21 mouse cellular contexts compared by ENCODE assay signal in genomic region chr2:75815521-75815920, GRCm38 (mm10). TPM values are rescaled to one million over a fixed set of nuclear protein-coding genes. Genes with fewer than 3 reads are reported as not detected.
DNase-seq lines count a peak whose midpoint lies in the region; ATAC-seq and TF ChIP-seq lines count a peak whose summit lies in the region.
"Had no signal": no experiment of that assay in that cellular context is flagged by ENCODE, and none has a peak within 500 bp of the region (broad histone marks: within the 10 kb centered on the region; RNA-seq: fewer than 3 reads in every experiment).

No protein-coding gene starts in this region.

- no peak overlapping the region for H3K9ac ChIP-seq in kidney, embryonic 16.5 days (replicated peaks; ENCODE audit: low read length)
- H3K9ac ChIP-seq: forebrain, embryonic 13.5 days; hindbrain, embryonic 13.5 days had no signal

- WGBS in kidney, embryonic 16.5 days, result 36% methylated on average over 8 of the region's 8 CpGs

- H3K4me3 ChIP-seq in kidney, embryonic 16.5 days (ENCODE audit: low read length), result no peak overlapping the region
- peak overlapping the region; percentile 6; the same call in 1 of the 2 replicates for H3K4me3 ChIP-seq in testis, adult 2 months (ENCODE audit: control insufficient read depth, low read depth, low read length)
- H3K4me3 ChIP-seq: forebrain, embryonic 10.5 days; forebrain, embryonic 13.5 days; hindbrain, embryonic 10.5 days; hindbrain, embryonic 13.5 days had no signal

- no peak overlapping the region for H3K27ac ChIP-seq in kidney, embryonic 16.5 days (ENCODE audit: low read length)
- no peak overlapping the region for H3K27ac ChIP-seq in testis, adult 2 months (ENCODE audit: control insufficient read depth, insufficient read depth, low read depth, low read length)
- H3K27ac ChIP-seq: forebrain, embryonic 10.5 days; forebrain, embryonic 13.5 days; hindbrain, embryonic 10.5 days; hindbrain, embryonic 13.5 days had no signal

- H3K36me3 ChIP-seq in kidney, embryonic 16.5 days (ENCODE audit: insufficient read depth, low read length), result no peaks in the 10 kb centered on the region
- H3K36me3 ChIP-seq in testis, adult 2 months (ENCODE audit: control insufficient read depth, insufficient read depth, low read length), result no peaks in the 10 kb centered on the region
- H3K36me3 ChIP-seq: forebrain, embryonic 10.5 days; hindbrain, embryonic 10.5 days; hindbrain, embryonic 13.5 days had no signal

- DNase-seq in kidney, adult 9 months, result peak; percentile 69
- DNase-seq in kidney, adult 11 months, result no peak
- DNase-seq in kidney, postnatal 14 days, result no peak
- no peak for DNase-seq in testis, postnatal 14 days (ENCODE audit: low spot score)
- DNase-seq: adrenal gland, adult 2 months; adrenal gland, postnatal 14 days; cerebellum, adult 11-12 months; cerebellum, adult 9-10 months; cerebellum, postnatal 14 days; gastrocnemius, postnatal 10 days; gastrocnemius, postnatal 36 days had no signal

- H3K27me3 ChIP-seq in kidney, embryonic 16.5 days (ENCODE audit: insufficient read depth, low read length), result no peaks in the 10 kb centered on the region
- H3K27me3 ChIP-seq in testis, adult 2 months (ENCODE audit: control insufficient read depth, insufficient read depth, low read length), result no peaks in the 10 kb centered on the region
- H3K27me3 ChIP-seq: forebrain, embryonic 13.5 days; hindbrain, embryonic 13.5 days had no signal

- H3K4me1 ChIP-seq in kidney, embryonic 16.5 days (ENCODE audit: insufficient read depth, low read length), result peaks cover 37% of the 10 kb centered on the region
- peaks cover 3% of the 10 kb centered on the region; the same call in 1 of the 2 replicates for H3K4me1 ChIP-seq in testis, adult 2 months (ENCODE audit: control insufficient read depth, insufficient read depth, low read length)
- H3K4me1 ChIP-seq: forebrain, embryonic 10.5 days; forebrain, embryonic 13.5 days; hindbrain, embryonic 10.5 days; hindbrain, embryonic 13.5 days had no signal

- peak overlapping the region; percentile 11 for H3K4me2 ChIP-seq in kidney, embryonic 16.5 days (replicated peaks; ENCODE audit: low read depth, low read length)
- H3K4me2 ChIP-seq: forebrain, embryonic 13.5 days; heart, embryonic 11.5 days; hindbrain, embryonic 13.5 days had no signal

- no peak for TF ChIP-seq CTCF in testis, adult 2 months (IDR thresholded peaks at IDR 0.05; ENCODE audit: control insufficient read depth, insufficient read depth, insufficient replicate concordance, low read depth, low read length)

- no peak for TF ChIP-seq POLR2A in testis, adult 2 months (IDR thresholded peaks at IDR 0.05; ENCODE audit: control insufficient read depth, low read depth, low read length)

- no peaks in the 10 kb centered on the region for H3K9me3 ChIP-seq in kidney, embryonic 16.5 days (ENCODE audit: low read length)
- H3K9me3 ChIP-seq: forebrain, embryonic 10.5 days; forebrain, embryonic 13.5 days; hindbrain, embryonic 10.5 days; hindbrain, embryonic 13.5 days had no signal

- no peak for ATAC-seq in kidney, embryonic 16.5 days (ENCODE audit: low FRiP score, low TSS enrichment)
- ATAC-seq: CD4-positive, CD25-positive, alpha-beta regulatory T cell, adult 4 months; forebrain, embryonic 13.5 days; forebrain, embryonic 16.5 days; hindbrain, embryonic 16.5 days had no signal

RNA-seq across cellular contexts. Expression of gene Agps, which starts 16.5 kb away (rescaled TPM):
- polyA plus RNA-seq in kidney, embryonic 16.5 days (2015; fragmentation: Nextera tagmentation; extraction: Ambion mirVana), result 39.2 and 40.0 TPM in 2 replicates
- polyA plus RNA-seq in testis, adult 2 months (2012; rRNA removed), result 1.4 and 1.9 TPM in 2 replicates

Comparison
In these comparisons a context has a peak if more than half of its experiments do, and no peak if none do; other contexts are left out.
1. RNA of gene Agps, which starts 16.5 kb away (polyA plus RNA-seq): 39.2 to 40.0 TPM in kidney, embryonic 16.5 days; 1.4 to 1.9 TPM in testis, adult 2 months; every median in the first group is over 10 times any median in the second.